Mouse (Mus musculus): ENCODE results near the gene Prss23. TPM values are rescaled to one million over a fixed set of nuclear protein-coding genes. Genes with fewer than 3 reads are reported as not detected.

The Prss23 gene
- polyA plus RNA-seq, 1 experiment = 0.84 TPM

DNA sequence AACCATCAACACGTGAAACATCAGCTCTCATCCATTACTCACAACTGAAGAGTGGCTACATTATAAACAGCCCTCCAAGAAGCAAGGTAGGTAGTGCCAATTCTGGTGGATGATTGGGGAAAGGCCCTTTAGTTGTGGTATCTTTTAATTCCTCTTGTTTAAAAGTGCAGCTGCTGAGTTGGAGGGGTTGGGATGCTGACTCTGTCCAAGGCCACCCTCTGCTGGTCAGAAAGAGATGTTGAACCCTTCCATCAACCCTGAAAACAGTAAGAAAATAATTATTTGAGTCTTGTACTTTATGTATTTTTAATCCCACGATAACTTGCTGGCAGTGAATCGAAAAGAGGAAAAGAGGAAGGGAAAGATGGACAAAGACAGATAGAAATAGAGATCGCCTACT lies 53.5 kb downstream of the Prss23 start:
- Histone ChIP-seq H3K27ac (ENCODE audit: insufficient read depth, low read depth, low read length) (no peak overlapping the region), H3K4me1 (ENCODE audit: control insufficient read depth, insufficient read depth, low read length) (no peaks in the 10 kb centered on the region)
- TF ChIP-seq CTCF (IDR thresholded peaks at IDR 0.05; ENCODE audit: low read depth, low read length) (peak; percentile 44; the same call in 1 of the 2 replicates), POLR2A (IDR thresholded peaks at IDR 0.05; ENCODE audit: borderline replicate concordance, low read depth, low read length) (no peak)

DNA sequence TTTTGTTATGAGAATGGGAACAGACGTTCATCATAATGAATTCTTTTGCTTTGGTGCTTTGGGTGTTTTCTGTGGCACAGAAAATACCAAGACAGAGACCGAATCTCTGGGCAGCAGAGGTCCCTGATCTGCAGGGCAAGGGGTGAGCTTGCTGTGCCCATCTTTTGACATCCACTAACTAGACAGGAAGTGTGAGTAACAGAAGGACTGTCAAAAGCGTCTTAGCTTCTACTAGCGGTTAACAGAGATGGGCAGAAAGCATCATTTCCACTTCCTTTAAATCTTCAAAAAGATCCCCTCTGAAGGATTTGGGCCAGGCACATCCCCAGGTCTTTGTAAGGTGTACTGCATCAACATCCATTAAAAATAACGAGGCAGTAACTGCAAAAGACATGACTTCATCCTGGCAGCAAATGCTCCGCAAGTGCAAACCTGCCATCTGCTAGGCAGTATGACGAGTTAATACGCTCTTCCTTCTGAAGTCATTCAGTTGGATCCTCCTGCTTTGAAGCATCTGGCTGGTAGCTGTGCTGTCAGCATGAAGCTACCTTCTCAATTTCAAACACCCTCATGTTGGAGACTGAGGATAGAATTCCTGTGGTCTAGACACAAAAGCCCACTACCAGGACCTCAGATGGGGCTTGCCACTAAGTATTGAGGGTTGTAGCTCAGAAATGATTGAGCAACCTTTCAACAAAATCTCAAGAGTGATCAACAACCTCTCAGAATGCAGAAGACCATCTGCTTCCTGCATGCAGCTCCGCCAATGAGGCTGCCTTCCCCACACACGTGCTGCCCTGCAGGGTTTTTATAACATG lies 63.0 kb downstream of the Prss23 start:
- no peak for TF ChIP-seq CTCF (IDR thresholded peaks at IDR 0.05; ENCODE audit: low read depth, low read length)
- no peak for TF ChIP-seq POLR2A (IDR thresholded peaks at IDR 0.05; ENCODE audit: borderline replicate concordance, low read depth, low read length)
- no peak overlapping the region for H3K27ac ChIP-seq (ENCODE audit: insufficient read depth, low read depth, low read length)
- no peak overlapping the region for H3K4me3 ChIP-seq (ENCODE audit: insufficient read depth, low read length)
- H3K4me1 ChIP-seq (ENCODE audit: control insufficient read depth, insufficient read depth, low read length) = peaks cover 6% of the 10 kb centered on the region

More for the DNA sequence above, 53.5 kb downstream of the Prss23 start:
- no peak overlapping the region for H3K4me3 ChIP-seq (ENCODE audit: insufficient read depth, low read length)

DNA sequence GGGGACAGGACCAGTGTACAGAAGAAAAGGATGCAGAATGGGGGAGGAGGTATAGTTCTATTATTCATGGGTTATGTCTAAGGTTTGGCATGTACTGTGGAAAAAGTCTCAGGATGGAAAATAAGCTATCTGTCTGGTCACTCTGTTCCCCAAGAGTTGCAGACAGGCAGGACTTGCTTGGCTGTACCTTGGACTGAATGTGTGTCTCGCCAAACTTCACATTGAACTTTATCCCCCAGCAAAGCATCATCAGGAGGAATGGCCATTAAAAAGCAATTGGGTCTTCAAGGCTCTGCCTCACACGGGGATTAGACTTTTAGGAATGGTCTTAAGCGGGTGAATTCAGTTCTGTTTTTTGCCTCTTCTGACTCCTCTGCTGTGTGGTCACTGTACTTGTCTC lies 63.7 kb downstream of the Prss23 start:
- no peak overlapping the region for H3K4me3 ChIP-seq (ENCODE audit: insufficient read depth, low read length)
- no peak overlapping the region for H3K27ac ChIP-seq (ENCODE audit: insufficient read depth, low read depth, low read length)
- H3K4me1 ChIP-seq (ENCODE audit: control insufficient read depth, insufficient read depth, low read length) = peaks cover 6% of the 10 kb centered on the region
- TF ChIP-seq POLR2A (IDR thresholded peaks at IDR 0.05; ENCODE audit: borderline replicate concordance, low read depth, low read length) = no peak
- TF ChIP-seq CTCF (IDR thresholded peaks at IDR 0.05; ENCODE audit: low read depth, low read length) = no peak

DNA sequence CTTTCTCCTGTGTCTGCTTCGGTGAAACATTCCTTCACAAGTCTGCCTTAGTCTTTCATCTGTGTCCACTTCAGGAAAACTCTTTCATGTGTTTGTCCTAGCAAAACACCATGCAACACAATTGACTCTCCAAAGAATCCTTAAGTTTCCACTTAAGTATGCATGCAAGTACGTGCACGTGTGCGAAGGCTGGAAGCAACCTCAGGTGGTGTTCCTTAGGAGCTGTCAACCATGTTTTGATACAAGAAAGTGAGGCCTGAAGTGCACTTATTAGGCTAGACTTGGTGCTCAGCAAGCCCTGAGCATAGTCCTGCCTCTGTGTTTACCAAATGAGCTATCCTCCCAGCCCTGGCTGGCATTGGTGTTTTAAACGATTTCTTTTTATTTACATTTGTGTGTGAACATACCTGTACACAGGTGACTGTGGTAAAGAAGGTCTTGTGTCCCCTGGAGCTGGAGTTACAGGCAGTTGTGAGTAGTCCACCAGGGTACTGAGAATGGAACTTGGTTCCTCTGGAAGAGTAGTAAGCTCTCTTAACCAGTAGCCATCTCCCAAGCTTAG lies 64.3 kb downstream of the Prss23 start:
- TF ChIP-seq CTCF (IDR thresholded peaks at IDR 0.05; ENCODE audit: low read depth, low read length) (no peak), POLR2A (IDR thresholded peaks at IDR 0.05; ENCODE audit: borderline replicate concordance, low read depth, low read length) (no peak)
- H3K27ac ChIP-seq (ENCODE audit: insufficient read depth, low read depth, low read length) = no peak overlapping the region

DNA sequence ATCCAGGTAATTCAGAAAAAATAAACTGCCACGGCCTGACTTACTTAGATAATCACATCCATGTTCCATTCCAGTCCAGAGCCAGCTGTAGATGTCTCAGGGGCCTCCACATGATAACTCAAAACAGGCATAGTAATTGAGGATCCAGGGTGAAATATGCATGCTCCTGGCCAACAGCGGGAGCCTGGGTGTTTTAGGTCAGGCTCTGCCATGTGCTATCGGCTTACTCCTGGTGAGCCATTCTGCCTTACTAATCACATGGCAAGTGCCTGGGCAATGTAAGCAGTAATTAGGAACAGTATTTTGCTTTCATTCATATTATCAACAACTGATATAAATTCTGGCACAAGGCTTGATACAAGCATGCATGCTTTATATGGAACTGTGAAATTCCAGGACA lies 65.6 kb downstream of the Prss23 start:
- H3K27ac ChIP-seq (ENCODE audit: insufficient read depth, low read depth, low read length) = no peak overlapping the region
- no peak overlapping the region for H3K4me3 ChIP-seq (ENCODE audit: insufficient read depth, low read length)
- no peak for TF ChIP-seq CTCF (IDR thresholded peaks at IDR 0.05; ENCODE audit: low read depth, low read length)
- TF ChIP-seq POLR2A (IDR thresholded peaks at IDR 0.05; ENCODE audit: borderline replicate concordance, low read depth, low read length) = no peak
- peaks cover 6% of the 10 kb centered on the region for H3K4me1 ChIP-seq (ENCODE audit: control insufficient read depth, insufficient read depth, low read length)

More for the DNA sequence above, 64.3 kb downstream of the Prss23 start:
- Histone ChIP-seq H3K4me3 (ENCODE audit: insufficient read depth, low read length) (no peak overlapping the region), H3K4me1 (ENCODE audit: control insufficient read depth, insufficient read depth, low read length) (peaks cover 6% of the 10 kb centered on the region)

DNA sequence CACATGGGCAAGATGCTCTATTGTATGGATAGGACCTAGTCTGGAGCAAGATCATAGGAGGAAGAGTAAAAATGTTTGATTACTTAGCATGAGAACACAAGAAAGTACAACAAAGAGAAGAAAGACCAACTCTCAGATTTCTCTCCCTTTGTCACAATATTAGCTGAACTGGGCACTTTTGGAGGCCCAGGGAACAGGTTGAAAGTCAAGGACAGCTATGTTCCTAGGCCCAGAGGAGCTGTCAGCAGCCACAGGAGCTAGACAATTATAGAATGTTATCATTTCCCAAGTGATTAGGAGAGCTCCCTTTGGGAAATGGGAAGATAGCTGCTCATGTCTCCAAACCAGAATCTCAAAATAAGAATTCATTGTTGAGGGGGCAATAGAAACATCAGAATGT lies 66.1 kb downstream of the Prss23 start:
- Histone ChIP-seq H3K4me1 (ENCODE audit: control insufficient read depth, insufficient read depth, low read length) (peaks cover 6% of the 10 kb centered on the region), H3K27ac (ENCODE audit: insufficient read depth, low read depth, low read length) (no peak overlapping the region), H3K4me3 (ENCODE audit: insufficient read depth, low read length) (no peak overlapping the region)
- TF ChIP-seq POLR2A (IDR thresholded peaks at IDR 0.05; ENCODE audit: borderline replicate concordance, low read depth, low read length) (no peak), CTCF (IDR thresholded peaks at IDR 0.05; ENCODE audit: low read depth, low read length) (no peak)

DNA sequence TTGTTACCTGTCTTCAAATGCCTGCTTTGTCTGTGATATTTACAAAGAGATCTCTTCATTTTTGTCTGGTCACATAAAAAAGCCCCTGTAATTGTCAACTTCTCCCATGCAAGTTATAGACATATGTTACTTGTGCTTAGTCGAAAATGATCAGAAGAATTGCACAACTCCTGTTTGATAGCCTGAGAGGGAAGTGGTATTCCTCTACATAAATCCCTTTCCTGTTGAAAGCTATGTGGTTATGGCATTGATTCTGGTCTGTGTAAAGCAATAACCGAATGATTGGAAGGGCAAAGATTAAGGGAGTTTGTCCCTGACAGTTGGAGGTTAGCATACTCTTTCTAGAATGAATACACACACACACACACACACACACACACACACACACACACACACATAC lies 67.3 kb downstream of the Prss23 start:
- H3K4me3 ChIP-seq (ENCODE audit: insufficient read depth, low read length) = no peak overlapping the region
- H3K4me1 ChIP-seq (ENCODE audit: control insufficient read depth, insufficient read depth, low read length) = peaks cover 6% of the 10 kb centered on the region
- H3K27ac ChIP-seq (ENCODE audit: insufficient read depth, low read depth, low read length) = no peak overlapping the region
- TF ChIP-seq CTCF (IDR thresholded peaks at IDR 0.05; ENCODE audit: low read depth, low read length) (no peak), POLR2A (IDR thresholded peaks at IDR 0.05; ENCODE audit: borderline replicate concordance, low read depth, low read length) (no peak)

Other genes with a start within 250 kb of the Prss23 start
- gene Tmem135, start 123.0 kb downstream of the Prss23 start, polyA plus RNA-seq (2012; ENCODE audit: insufficient read depth, insufficient read length, missing spikeins) = 48.2 and 58.4 TPM in 2 replicates
- gene Fzd4, start 122.8 kb downstream of the Prss23 start, polyA plus RNA-seq (2012; ENCODE audit: insufficient read depth, insufficient read length, missing spikeins) = 0.19 TPM in 1 of 2 replicates, not detected in the other
- 0.21 TPM in 1 of 2 replicates, not detected in the other for gene Me3, start 105.2 kb upstream of the Prss23 start, polyA plus RNA-seq (2012; ENCODE audit: insufficient read depth, insufficient read length, missing spikeins)